Mouse (Mus musculus): ENCODE data around the gene Ppm1a. TPM values are rescaled to one million over a fixed set of nuclear protein-coding genes. Genes with fewer than 3 reads are reported as not detected.
"Not testable (repeated sequence)": the region's sequence is repeated elsewhere in the genome, so short reads cannot be mapped to it uniquely, and the experiment has no call there.

Ppm1a gene
- total RNA-seq, 2 experiments from 2014 or later, result 265 to 266 TPM

DNA sequence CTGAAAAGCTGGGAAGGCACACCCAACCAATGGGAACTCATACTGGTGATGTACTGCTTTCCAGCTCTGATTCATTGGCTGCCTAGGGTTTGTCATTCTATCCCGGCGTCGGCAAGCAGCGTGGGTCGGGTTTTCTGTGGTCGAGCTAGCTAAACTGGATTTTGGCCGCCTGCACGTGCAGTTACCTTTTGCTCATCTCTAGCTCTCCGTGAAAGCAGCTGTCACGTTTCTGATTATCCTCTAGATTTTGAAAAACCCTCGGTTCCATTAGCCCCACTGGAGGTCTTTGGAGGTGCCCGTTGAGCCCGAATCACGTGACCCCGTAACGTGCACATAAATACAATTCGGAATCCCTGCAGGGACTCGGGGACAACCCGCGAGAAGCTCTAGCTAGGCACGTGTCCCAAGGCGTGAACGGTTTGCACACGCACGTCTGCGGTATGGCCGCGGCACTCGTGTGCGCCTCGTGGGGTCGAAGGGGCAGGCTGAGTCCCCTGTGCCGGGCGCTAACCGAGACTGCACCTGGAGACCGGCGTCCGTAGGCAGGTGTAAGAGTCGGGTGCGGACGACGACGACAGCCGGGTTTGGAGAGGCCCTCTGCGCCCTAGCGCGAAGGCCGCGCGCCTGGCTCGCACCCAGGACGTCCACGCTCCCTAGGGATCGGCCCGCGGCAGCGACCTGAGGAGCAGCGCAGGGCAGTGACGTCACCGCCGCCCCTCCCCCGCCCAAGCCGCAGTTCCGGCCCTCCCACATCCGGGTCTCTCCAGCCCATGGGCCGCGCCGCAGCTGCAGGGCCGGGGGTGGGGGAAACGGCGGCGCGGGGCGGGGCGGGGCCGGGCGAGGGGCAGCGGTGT is 3.3 kb downstream of the Ppm1a start:
- intact Hi-C loops (cut with DNase I), result no loop called here
- peak; percentile 95 to 96 for DNase-seq (ENCODE audit: low spot score in 2 of 2)

DNA sequence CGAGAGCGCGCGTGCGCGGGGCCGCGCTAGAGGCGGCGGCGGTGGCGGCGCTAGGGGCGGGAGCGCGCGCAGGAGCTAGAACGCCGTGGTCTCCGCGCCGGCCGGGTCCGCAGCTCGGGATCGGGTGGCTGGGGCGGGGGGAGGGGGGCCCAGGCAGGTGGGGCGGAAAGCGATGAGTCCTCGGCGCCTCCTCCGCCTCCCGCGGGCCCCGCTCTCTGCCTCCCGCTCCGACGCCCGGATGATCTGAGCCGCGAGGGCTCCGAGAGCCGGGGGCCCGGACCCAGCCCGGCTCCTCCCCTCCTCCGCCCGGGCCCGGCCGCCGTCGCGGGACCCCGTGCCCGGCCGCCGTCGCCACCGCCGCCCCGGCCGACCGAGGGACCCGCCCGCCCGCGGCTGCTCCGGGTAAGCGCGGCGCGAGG is 4.0 kb downstream of the Ppm1a start:
- intact Hi-C loops (cut with DNase I), result no loop called here
- DNase-seq (ENCODE audit: low spot score in 2 of 2), result no peak

DNA sequence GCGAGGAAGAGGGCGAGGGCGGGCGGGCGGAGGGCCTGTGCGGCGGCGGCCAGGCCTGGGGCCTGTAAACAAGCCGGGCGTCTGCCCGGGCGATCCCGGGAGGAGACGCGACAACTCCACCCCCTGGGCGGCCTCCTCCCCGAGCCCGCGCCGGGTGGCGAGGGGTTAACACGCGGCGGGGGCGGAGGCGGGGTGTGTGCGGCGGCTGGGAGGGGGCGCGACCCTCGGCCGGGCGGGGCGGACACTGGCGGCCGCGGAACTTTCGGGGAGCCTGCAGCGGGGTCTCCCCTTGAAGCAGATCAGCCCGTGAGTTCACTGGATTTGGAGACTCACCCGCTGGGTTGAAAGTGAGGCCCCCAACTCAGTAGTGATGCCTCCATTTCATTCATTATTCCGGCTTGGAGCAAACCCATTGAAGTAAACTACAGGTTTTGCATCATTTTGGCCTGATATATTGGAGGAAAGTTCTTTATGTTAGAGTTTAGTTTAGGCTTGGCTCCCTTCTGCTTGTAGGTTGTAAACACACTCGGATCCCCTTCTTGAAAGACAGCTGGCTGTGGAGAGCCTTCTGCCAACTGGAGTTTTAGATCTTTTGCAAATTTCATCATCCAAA is 4.5 kb downstream of the Ppm1a start:
- intact Hi-C loops (cut with DNase I), result no loop called here
- peak; percentile 28 to 33 for DNase-seq (ENCODE audit: low spot score in 2 of 2)

DNA sequence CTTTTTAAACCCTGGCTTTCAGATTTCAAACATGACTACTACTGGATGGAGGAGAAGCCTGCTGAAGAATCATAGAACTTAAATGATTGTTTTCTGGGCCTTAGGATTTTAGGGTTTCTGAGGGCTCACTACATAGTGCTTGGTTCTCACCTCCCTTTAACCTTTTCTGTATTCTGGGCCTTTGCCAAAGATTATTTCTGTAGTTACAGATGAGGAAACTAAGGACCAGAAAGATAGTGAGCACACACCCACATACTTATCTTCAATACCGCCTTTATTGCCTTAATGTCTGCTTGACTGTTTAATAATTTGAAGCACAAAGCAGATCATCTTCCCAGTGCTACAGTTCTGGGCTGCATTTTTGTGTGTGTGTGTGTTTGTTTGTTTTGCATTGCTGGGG is 5.2 kb downstream of the Ppm1a start:
- intact Hi-C loops (cut with DNase I), result no loop called here
- DNase-seq (ENCODE audit: low spot score in 2 of 2), result no peak

DNA sequence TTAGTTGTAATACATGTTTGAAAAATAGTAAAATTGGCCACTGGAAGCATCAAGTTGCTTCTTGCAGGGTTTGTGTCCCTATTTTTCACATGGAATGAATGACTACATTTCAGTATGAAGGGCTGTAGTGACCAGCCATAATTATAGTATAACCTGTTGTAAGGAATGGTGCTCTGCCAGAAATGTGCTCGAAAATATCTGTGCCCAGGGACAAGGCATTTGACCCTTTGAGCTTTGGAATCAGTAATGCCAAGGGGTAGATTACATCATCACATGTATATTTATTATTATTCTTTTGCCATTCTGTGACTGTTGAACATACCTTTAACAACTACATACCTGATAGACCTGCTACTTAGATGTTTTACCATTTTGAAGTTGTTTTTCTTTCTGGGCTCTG is 5.9 kb downstream of the Ppm1a start:
- intact Hi-C loops (cut with DNase I), result no loop called here
- DNase-seq (ENCODE audit: low spot score in 2 of 2), result no peak

DNA sequence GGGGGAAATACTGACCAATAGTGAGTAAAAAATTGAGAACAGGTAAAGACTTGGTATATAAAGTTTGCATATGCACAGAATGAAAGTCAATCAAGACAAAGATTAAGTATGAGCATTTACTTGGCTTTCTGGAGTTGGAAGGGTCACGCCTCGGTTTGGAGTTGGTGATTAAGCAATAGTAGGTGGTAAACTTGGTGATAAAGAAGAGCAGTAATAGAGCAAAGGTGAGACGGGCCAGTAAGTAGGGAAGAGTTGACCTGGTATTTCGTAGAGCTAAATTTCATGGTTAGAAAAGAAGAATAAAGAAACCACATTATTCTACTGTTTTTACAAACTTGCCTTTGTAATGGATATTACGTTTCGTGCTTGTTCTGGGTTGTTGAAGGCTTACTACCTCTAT is 10.6 kb downstream of the Ppm1a start:
- no peak for DNase-seq (ENCODE audit: low spot score in 2 of 2)
- intact Hi-C loops (cut with DNase I), result loop anchor here (5.0 kb wide), 1 partner anchor 44 kb away; no protein-coding TSS in a partner anchor

DNA sequence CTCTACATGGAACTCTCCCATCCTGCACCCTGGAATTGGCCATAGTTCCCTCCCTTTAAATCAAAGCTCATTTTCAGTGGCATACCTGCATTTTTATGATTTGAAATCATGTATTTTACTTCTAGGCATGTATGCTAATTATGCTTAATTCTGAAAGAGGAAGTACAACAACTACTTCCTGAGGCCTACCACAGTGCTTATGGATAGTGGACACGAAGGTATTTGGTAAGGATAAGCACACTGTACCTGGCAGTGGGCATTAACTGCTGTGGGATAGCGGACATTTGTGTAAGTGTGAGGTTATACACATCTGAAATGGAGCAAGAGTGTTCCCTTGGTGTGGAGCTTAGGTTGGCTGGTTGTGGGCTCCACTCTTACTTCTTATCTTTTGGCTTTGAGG is 11.0 kb downstream of the Ppm1a start:
- intact Hi-C loops (cut with DNase I), result loop anchor here (5.0 kb wide), 1 partner anchor 44 kb away; no protein-coding TSS in a partner anchor

DNA sequence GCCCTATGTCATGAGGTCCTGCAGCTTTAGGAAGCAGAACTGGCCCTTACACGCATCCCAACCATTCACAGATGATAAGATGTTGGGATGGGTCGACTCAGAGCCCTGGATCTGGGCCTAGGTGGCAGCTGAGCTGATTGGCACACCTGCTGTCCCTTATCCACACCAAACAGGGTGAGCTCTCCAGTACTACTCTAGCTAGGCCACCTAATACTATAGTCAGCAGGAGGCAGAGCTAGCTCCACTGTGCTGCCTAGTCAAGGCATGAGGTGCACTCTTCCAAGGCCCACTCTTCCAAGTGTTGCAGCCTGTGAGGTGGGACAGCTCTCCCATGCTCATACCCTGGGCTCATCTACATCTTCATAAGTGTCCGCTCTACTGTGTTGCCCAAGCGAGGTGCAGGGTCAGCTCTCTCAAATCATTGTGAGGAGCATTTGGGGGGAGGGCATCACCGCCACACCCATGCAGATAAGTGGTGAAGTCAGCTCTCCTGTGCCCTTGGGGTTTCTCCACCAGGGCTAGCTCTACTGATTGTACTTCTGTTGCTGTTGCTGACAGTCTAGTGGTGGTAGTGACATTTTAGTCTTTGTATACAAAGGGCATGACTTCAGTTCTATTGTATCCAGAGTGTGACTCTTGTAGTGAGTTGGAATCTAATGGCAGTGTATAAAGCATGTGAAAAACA is 12.4 kb downstream of the Ppm1a start:
- no peak for DNase-seq (ENCODE audit: low spot score in 2 of 2)
- intact Hi-C loops (cut with DNase I), result loop anchor here (5.0 kb wide), 1 partner anchor 43 kb away; no protein-coding TSS in a partner anchor

More for the DNA sequence above, 11.0 kb downstream of the Ppm1a start:
- DNase-seq (ENCODE audit: low spot score in 2 of 2), result no peak

DNA sequence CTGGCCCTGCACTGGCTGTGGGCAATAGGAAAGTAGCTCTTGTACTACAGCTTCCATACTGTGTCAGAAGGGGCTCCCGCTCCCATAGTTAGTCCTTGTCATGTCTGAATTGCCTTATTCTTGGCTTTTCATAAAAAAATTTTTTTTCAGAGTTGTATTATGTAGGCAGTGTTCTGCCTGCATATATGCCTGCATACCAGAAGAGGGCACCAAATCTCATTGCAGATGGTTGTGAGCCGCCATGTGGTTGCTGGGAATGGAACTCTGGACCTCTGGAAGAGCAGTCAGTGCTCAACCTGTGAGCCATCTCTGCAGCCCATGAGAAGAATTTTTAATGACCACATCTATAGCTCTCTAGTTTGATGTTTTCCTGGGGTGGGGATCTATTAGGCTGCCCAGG is 13.9 kb downstream of the Ppm1a start:
- intact Hi-C loops (cut with DNase I), result no loop called here
- no peak for DNase-seq (ENCODE audit: low spot score in 2 of 2)

DNA sequence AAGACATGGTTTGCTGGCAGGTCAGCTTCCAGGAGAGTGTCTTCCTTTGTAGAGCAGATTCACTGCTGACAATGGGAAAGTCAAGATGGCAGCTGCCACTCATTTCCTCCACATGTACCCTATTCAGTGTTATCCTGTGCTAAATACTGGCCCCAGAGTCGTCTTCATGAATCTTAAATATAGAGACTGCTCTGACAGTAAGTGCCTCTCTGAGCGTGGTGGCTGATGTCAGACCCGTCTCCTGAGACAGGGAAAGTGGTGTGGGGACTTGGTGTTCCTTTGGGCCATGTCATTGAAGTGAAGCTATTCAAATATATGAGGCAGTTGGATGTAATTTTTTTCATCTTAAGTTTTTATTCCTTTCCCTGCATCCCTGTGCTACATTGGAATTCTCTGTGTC is 14.5 kb downstream of the Ppm1a start:
- intact Hi-C loops (cut with DNase I), result no loop called here

DNA sequence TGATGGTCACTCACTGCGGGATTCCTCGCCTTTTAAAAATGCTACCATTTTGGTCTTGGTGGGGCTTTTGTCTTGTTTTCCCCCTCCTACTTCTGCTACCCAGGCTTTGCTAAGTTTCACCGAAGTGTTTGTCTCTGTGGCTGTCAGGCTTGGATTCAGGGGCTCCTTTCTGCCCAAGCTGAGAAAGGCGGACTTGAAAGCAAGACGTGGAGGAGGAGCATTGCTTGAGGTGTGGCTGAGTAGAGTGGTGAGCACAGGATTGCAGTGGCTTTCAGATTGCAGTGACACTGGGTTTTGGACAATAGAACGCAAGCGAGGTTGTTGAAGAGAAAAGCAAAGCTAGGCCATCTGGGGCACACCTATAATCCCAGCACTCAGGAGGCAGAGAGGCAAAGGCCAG is 16.7 kb downstream of the Ppm1a start:
- intact Hi-C loops (cut with DNase I), result no loop called here
- DNase-seq (ENCODE audit: low spot score in 2 of 2), result no peak

More for the DNA sequence above, 14.5 kb downstream of the Ppm1a start:
- DNase-seq (ENCODE audit: low spot score in 2 of 2), result no peak

DNA sequence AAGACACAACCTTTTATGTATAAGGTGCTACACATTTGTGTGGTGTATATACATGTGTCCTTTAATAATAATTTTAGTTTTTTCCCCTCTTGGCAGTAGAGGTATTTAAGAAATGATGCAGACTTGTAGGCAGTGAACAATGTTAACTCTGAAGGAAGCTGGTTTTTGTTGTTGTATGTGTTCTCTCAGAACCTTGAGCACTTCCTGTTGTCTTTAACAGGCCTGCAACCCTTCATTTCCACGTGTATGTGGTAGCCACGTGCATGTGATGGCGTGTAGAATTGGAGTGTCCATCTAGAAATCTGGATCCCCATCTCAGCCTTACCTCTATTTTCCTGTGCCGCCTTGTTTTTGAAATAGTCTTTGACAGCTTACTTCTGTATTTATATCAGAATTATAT is 20.0 kb downstream of the Ppm1a start:
- intact Hi-C loops (cut with DNase I), result no loop called here
- DNase-seq (ENCODE audit: low spot score in 2 of 2), result no peak

DNA sequence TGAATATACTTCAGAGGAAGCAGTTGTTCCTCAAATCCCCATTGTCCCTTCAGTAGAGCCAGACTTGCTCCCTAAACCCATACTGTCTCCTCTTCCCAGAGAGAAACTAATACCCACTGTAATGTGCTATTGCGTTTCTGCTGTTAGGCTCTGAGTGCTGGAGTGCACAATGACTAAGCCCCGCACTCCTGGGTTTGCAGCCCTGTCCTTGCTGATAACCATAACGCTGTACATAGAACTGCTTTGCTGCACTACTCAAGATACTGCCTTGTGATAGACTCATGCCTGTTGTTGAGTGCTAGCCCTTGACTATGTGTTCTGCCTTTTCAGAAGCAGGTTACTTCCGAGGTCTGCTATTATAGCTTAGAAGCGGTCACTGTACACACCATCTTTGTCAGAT is 22.9 kb downstream of the Ppm1a start:
- DNase-seq (ENCODE audit: low spot score in 2 of 2), result no peak
- intact Hi-C loops (cut with DNase I), result no loop called here

DNA sequence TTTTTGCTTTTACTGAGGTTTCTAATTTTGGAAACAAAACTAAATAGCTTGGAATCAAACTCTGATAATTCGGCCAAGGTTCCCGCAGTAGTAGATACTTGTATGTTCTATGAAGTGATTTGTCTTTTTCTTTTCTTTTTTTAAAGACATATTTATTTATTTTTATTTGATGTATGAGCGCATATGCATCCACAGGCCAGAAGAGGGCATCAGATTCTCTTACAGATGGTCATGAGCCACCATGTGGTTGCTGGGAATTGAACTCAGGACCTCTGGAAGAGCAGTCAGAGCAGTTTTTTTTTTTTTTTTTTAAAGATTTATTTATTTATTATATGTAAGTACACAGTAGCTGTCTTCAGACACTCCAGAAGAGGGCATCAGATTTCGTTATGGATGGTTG is 25.5 kb downstream of the Ppm1a start:
- DNase-seq (ENCODE audit: low spot score in 2 of 2); intact Hi-C loops (cut with DNase I): not testable (repeated sequence)

DNA sequence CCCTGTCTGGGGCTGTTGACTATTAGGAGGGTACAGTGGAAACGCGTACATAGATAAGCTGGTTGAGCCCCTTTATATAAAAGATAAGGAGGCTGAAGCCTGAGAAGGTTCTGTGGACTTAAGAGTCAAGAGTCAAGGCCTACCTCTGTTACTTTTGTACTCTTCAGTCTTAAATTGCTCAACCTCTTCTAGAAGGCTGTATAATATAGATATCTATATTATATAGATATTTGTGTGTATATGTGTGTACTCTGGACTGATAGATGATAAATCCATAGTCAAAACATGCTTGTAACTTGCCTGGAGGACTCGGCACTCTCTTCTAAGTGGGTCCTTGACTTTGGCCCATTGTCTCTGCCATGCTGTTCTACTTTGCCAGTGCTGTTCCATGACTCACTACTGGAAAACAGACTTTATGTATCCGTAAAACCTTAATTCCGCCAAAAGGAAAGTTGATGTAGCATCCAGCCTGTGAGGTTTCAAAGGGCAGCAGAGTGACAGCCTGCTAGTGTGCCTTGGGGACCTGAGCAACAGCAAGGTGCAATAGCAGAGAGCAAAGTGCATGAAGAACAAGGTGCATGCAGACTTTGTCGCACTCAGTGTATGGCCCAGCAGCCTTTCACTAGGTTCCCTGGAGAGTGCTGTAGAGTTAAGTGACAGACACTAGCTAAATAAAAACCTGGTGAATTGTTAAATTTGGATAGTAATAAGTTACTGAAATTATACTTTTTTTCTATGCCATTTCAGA is 28.1 kb downstream of the Ppm1a start:
- intact Hi-C loops (cut with DNase I), result no loop called here
- DNase-seq (ENCODE audit: low spot score in 2 of 2), result no peak

DNA sequence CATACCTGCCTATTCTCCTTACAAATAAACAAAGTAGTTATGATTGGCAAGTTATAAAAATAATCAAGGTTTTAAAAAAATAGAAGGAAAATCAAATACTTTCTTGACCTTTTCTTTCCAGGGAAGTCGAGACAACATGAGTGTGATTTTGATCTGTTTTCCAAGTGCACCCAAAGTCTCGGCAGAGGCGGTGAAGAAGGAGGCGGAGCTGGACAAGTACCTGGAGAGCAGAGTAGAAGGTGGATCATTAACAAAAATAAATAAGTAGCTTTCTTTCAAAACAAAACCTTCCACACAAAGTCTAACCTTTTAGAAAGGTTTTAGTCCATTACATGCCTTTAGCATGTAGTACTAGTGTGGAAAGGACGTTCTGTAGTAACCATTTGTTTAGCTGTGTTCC is 29.3 kb downstream of the Ppm1a start:
- no peak for DNase-seq (ENCODE audit: low spot score in 2 of 2)
- intact Hi-C loops (cut with DNase I), result no loop called here

DNA sequence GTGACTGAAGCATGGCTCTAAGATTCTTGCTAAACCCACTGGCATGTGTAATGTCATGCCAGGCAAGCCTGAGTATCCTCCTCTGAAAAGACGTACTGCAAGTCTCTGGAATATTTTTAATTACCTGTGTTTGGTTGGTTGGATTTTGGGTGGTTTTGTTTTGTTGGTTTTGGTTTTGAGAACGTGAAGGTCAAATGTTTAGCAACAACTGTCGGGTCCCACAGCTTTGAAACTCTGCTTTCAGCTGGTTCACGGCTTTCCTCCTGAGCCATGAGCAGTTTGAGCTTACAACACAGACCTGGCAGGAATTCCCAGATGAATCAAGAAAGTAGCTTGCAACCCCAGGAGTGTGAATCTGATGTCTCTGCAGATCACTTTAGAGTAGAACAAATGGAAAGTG is 29.7 kb downstream of the Ppm1a start:
- intact Hi-C loops (cut with DNase I), result no loop called here
- DNase-seq (ENCODE audit: low spot score in 2 of 2), result no peak

DNA sequence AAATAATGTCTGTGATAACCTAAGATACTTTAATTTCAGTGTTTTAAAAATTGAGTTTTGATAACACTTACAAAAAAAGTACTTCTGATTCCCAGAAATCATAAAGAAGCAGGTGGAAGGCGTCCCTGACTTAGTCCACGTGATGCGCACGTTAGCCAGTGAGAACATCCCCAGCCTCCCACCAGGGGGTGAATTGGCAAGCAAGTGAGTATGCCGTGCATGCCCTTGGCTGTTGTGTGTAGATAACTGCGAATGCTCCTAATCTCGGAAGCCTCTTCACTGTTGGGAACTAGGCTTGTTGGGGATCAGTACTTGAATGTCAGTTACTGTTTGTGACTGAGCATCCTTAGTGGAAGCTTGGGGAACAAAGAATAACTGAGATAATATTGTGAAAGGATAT is 33.3 kb downstream of the Ppm1a start:
- intact Hi-C loops (cut with DNase I), result no loop called here
- no peak for DNase-seq (ENCODE audit: low spot score in 2 of 2)

DNA sequence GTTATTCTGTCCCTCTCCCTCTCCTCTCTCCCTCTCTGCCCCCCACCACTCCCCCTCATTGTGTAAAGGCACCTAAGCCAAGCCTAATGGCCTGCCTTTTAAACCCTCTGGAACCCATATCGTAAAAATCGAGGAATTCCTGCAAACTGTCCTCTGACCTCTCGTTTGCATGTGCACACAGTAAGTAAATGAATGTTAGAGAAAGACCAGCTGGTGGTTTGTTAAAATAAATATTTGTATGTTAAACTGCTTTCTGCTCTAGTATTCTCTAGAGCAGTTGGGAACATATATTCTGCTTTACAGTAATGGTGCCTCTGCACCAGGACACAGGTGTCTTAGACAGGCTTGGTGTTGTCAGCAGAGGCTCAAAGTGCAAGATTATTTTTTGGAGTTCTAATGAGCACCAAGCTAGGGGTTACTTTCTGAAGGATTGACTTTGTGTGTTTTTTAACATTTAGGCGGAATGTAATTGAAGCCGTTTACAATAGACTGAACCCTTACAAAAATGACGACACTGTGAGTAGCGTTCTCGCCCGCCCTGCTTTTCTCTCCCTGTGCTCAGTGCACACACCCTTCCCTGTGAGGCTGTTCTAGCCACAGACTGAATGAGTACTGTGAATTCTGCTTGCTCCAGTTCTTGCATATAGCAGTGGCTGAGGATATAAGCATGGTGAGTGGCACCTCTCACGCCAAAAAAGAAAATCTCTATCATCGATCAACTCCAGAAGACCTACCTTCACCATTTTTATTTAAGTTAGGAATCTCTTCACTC is 35.3 kb downstream of the Ppm1a start:
- intact Hi-C loops (cut with DNase I), result no loop called here
- DNase-seq (ENCODE audit: low spot score in 2 of 2), result no peak

Data from left cerebral cortex, postnatal 14 days (tissue).